Mouse (Mus musculus) megakaryocyte-erythroid progenitor cell, adult 5-6 weeks (primary cell): Measurements from ENCODE around the gene Foxd2. TPM values are rescaled to one million over a fixed set of nuclear protein-coding genes. Genes with fewer than 3 reads are reported as not detected.

Experiments
- ATAC-seq: replicated peaks from 2 replicates; pipeline ENCODE4 v1.8.0; 2016; ENCODE audit warnings: mild to moderate bottlenecking, inconsistent platforms; ENCODE audit not compliant: severe bottlenecking, poor library complexity, low FRiP score, low TSS enrichment
- total RNA-seq, 2 experiments: library from RNA; stranded (forward) in 1 of 2; stranded (reverse) in 1 of 2; fragments of 200-1000, 215-1000 nt in 1 of 2; fragments of >200 nt in 1 of 2; fragmentation: Nextera tagmentation in 1 of 2; gene quantifications; 2 replicates each; pipeline ENCODE4 v1.2.3; 2014 to 2017

The Foxd2 gene
- total RNA-seq, 2 experiments from 2014 or later = 0.09 TPM; not detected in 1

- ATAC-seq = no peak
Observed at GRCm38 (mm10) chr4:114916056-114916455, 7.4 kb upstream of the Foxd2 start.

- ATAC-seq = no peak
Observed at GRCm38 (mm10) chr4:114913594-114913962, 4.9 kb upstream of the Foxd2 start.

GRCm38 (mm10) chr4:114912705-114913593 is 4.3 kb upstream of the Foxd2 start:
- ATAC-seq = no peak

- peak; percentile 40 for ATAC-seq
Observed at GRCm38 (mm10) chr4:114909602-114910484, 1.2 kb upstream of the Foxd2 start.

- ATAC-seq = no peak
Observed at GRCm38 (mm10) chr4:114907951-114908828, 483 bp downstream of the Foxd2 start.

- no peak for ATAC-seq
Observed at GRCm38 (mm10) chr4:114907056-114907917, 1.4 kb downstream of the Foxd2 start.

- no peak for ATAC-seq
Observed at GRCm38 (mm10) chr4:114905969-114906680, 2.5 kb downstream of the Foxd2 start.

GRCm38 (mm10) chr4:114905501-114905900 is 3.2 kb downstream of the Foxd2 start:
- ATAC-seq = no peak

GRCm38 (mm10) chr4:114903422-114903782 is 5.3 kb downstream of the Foxd2 start:
- no peak for ATAC-seq

- ATAC-seq = no peak
Observed at GRCm38 (mm10) chr4:114902641-114903421, 5.8 kb downstream of the Foxd2 start.

GRCm38 (mm10) chr4:114901643-114902351 is 6.9 kb downstream of the Foxd2 start:
- ATAC-seq = 0 out of 2 replicates have a peak, but pooled peaks have one; percentile 35

- no peak for ATAC-seq
Observed at GRCm38 (mm10) chr4:114900866-114901642, 7.6 kb downstream of the Foxd2 start.

GRCm38 (mm10) chr4:114899885-114900284 is 8.8 kb downstream of the Foxd2 start:
- no peak for ATAC-seq

GRCm38 (mm10) chr4:114897853-114898252 is 10.8 kb downstream of the Foxd2 start:
- peak; percentile 53 for ATAC-seq

- no peak for ATAC-seq
Observed at GRCm38 (mm10) chr4:114882232-114882631, 26.4 kb downstream of the Foxd2 start.

GRCm38 (mm10) chr4:114876441-114876972 is 32.2 kb downstream of the Foxd2 start:
- no peak for ATAC-seq
